Mouse (Mus musculus): ENCODE data around the gene Ephx4.

DNA sequence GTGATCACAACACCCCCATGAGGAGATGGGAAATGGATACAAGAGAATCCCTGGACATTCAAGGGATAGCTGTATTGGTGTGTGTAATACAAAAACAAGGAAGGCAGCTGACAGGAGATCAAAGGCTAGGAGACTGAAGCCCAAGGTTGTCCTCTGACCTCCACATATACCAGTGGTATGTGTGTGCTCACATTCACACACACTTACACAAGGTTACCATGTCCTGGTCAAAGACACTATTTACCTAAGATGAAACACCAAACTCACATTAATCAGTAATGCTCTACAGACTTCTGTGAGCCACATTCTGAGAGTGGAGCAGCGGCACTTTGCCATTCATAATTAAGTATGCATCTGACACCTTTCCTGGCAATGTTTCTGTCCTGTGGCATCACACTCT, 7.8 kb downstream of the Ephx4 start:
- TF ChIP-seq CTCF (IDR thresholded peaks at IDR 0.05; ENCODE audit: control insufficient read depth, insufficient read depth, insufficient replicate concordance, low read depth, low read length), result no peak
- no peak for TF ChIP-seq POLR2A (IDR thresholded peaks at IDR 0.05; ENCODE audit: control insufficient read depth, low read depth, low read length)

Measured in testis, adult 2 months (tissue).